Mouse (Mus musculus) liver, postnatal 0 days (tissue): ENCODE data around the gene Mvb12b.

Source experiments
- CTCF ChIP-seq: sonication (generic); IDR thresholded peaks from 2 replicates; pipeline ENCODE4 v1.5.1; 2016; ENCODE audit warnings: antibody characterized with exemption, low read depth
- EP300 ChIP-seq: IDR thresholded peaks from 2 replicates; pipeline ENCODE4 v1.6.1; 2016; ENCODE audit warnings: antibody characterized with exemption, low read depth, mild to moderate bottlenecking

DNA sequence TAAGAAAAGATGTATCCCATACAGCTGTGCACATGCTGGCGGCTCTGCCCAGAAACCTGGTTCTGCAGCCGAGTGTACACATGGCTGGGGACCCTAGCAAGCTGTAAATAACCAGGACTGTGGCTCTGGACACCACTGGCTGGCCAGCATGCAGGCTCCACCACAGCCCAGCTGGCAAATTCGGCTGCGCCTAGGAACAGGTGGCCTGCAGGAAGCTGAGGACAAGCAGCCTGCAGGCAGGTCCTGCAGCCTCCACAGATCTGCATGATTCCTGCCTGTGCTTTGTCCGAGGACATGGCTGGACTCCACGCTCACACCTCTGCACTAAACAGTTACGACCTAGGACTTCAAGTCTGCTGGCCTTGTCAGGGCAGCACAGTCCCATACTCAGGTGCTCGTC is 172.8 kb downstream of the Mvb12b start:
- TF ChIP-seq CTCF, result no peak
- TF ChIP-seq EP300, result no peak
